Mouse (Mus musculus) heart, adult 18-20 months (tissue): ENCODE measurements around the gene Myef2. TPM values are rescaled to one million over a fixed set of nuclear protein-coding genes. Genes with fewer than 3 reads are reported as not detected.
A peak's percentile ranks its signal among the peaks of the same experiment; 100 is the strongest.
"Not testable (repeated sequence)": the region's sequence is repeated elsewhere in the genome, so short reads cannot be mapped to it uniquely, and the experiment has no call there.

Source experiments
- DNase-seq, 2 experiments: peaks; one replicate each; pipeline ENCODE4 v3.0.0; 2021 to 2022; ENCODE audit warnings: mixed read lengths in 1 of 2
- long read RNA-seq, 2 experiments: library from polyadenylated mRNA; stranded (forward); transcript quantifications; one replicate each; pipeline ENCODE4 v2.0.0; 2021
- total RNA-seq, 2 experiments: library from RNA; stranded (reverse); gene quantifications; 2 replicates each; pipeline ENCODE4 v1.2.3; 2021

Gene Myef2
- 1 to 10 TPM; 5.7 to 6.1 TPM for total RNA-seq
- long read RNA-seq, experiment 1, partial matches to known transcripts, result 0 of 1 reads
- long read RNA-seq, experiment 1, other reads (novel, unspliced or antisense), result 1 of 1 reads
- long read RNA-seq, experiment 2, partial matches to known transcripts, result 0 of 3 reads
- long read RNA-seq, experiment 2, other reads (novel, unspliced or antisense), result 3 of 3 reads

DNA sequence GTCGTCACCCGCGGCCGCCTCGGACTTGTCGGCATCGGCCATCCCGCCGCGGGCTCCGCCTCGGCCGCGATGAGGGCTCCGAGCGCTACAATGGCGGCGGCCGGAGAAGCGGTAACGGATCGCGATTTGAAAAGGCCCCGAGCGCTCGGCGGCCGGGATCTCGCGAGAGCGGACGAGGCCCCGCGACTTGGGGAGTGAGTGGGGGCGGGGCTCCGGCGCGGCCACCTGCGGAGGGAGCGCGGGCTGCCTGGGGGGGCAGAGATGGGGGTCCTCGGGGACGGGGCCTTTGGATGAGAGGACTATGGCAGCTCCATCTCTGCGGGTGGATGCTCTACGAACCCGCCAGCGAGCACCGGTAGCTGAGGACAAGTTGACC, at the start of gene Myef2:
Myef2 (minus strand) TSS at position 185 of the 376 bp plus-strand sequence.
- DNase-seq, result peak; percentile 82 to 83

- DNase-seq, result no peak
Measured at GRCm38 (mm10) chr2:125162012-125162470, 38.6 kb upstream of the Myef2 start.

GRCm38 (mm10) chr2:125155504-125155903, 32.0 kb upstream of the Myef2 start:
- no peak for DNase-seq

- DNase-seq, result no peak
Measured at GRCm38 (mm10) chr2:125154294-125154693, 30.8 kb upstream of the Myef2 start.

DNA sequence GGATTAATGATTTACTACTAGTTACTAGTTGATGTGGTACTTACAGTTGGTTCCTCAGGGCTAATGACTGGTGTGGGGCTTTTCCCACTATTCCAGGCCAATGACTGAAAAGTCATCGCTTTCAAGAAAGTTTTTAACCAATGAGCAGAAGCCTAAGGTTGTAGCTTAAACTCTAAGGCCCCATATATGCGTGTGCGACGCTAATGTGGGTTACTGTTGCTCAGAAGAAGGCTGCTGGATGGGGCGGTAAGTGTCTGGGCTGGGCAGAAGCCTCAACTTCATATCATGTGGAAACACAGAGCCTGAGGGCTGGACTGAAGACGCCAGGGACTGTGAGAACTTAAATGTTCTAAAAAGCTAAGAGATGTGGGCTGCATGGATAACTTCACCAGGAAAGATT, 28.9 kb upstream of the Myef2 start, which contains the start of gene Slc12a1:
Slc12a1 (plus strand) TSS at position 118 of the 400 bp plus-strand sequence.
- DNase-seq, result no peak

DNA sequence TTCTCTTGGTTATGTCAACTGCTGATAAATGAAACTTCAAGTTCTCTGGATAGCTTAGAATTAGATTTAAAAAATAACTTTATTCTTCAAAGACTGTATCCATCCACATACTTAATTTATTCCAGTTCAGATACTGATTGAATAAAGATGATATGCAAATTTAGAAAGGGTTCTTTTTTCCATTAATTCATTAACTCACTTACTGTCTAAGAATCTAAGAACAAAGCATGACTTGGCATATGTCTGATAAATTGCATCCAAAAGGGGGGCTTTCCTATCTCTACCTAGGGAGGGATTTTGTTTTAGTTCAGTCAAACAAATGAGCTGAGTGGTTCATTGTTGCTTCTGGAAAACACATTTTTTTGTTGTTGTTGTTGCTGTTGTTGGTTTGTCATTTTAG, 18.9 kb upstream of the Myef2 start:
- no peak for DNase-seq

DNA sequence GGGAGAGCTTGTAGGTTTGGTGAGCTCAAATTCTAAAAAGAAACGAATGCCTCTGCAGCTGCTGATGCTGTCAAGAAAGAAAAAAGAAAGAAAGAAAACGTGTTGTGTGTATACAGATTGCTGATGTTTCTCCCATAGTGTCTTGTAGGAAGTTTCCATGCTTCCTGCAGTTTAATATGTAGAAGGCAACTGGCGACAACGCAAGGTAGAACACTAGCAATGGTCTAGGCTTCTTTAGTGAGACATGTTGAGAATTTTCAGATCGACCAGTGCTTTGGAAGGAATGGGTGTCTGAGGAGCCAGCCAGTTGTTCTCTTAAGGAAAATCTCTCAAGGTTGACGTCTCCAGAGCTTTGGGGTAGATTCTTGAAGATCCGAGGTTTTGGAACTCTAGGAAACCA, 13.4 kb upstream of the Myef2 start:
- no peak for DNase-seq

GRCm38 (mm10) chr2:125135903-125136811, 12.7 kb upstream of the Myef2 start, which contains the start of gene Ctxn2:
Gene Ctxn2 (plus strand): TSS chr2:125136692.
- DNase-seq, result peak; percentile 45 to 78

- DNase-seq, result no peak
Measured at GRCm38 (mm10) chr2:125134113-125134512, 10.7 kb upstream of the Myef2 start.

DNA sequence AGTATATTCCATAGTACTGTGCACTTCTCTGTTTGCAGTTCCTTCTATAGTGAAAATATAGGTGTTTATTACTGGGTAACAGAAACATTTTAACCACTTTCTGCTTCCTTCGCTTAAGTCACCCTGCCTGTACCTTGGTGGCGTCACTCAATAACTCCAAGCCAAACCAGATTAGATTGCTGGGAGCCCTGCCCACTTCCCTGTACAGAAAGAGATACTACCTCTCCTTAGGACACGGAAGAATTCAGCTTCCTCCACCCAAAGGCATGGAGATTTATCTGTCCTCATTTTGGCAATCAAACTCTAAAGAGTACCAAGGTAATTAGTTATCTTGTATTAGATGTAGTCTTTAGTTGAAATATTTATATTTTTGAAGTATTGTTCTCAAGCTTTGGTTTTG, 3.3 kb upstream of the Myef2 start:
- no peak for DNase-seq

- no peak for DNase-seq
Measured at GRCm38 (mm10) chr2:125125824-125126223, 2.4 kb upstream of the Myef2 start.

DNA sequence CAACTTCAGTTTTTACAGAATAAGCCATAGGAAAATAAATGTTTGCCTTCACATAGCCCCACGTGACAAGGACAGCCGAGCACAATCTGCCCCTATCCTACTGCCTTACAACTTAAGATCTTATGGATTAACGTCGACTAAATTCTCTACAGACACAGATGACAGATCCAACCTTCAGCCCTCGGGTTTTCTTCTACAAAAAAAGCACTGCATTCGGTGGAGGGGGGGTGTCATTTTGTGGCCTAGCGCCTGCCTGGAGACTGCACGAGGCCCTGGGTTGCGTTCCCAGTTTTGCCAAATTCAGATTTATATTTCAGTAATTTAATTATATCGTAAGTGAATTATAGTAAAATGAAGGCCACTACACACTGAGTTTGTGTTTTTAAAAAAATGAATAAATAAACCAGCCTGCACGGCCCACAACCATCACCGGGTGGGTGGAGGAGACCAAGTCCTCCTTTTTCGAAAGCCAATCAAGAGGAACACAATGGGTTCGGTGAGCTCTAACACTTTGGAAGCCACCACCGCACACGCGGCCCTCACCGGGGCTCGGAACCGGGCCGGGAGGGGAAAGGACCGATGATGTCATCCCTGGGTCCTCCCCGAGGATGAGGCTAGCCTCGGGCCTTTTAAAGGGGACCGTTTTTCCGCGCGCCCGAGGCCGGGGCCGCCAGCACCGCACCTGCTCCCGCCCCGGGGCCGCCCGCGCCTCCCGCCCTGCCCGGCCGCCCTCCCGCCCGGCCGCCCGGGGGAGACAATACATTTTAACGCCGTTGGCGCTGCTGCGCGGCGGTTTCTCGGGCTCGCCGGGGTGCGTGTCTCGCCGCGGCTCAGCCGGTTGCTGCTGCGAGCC, 611 bp downstream of the Myef2 start:
- DNase-seq, result peak; percentile 68

DNA sequence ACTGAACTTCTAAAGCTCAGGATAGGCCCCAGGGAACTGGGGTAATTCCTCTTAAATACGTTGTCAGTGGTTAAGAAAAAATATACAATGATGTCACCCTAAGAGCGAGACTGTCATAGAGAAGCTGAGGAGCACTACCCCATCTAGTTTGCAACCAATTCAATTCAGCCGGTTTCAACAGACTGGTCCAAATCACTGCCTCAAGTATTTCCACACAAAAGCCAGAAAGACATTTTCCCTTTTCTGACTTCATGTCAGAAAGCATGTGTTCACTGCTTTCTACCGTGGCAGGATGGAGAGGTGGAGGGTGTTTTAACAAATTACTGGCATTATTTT, 1.2 kb downstream of the Myef2 start:
- DNase-seq, result peak in 1 of 2 experiments; percentile 11

- no peak for DNase-seq
Measured at GRCm38 (mm10) chr2:125119381-125120110, 3.9 kb downstream of the Myef2 start.

DNA sequence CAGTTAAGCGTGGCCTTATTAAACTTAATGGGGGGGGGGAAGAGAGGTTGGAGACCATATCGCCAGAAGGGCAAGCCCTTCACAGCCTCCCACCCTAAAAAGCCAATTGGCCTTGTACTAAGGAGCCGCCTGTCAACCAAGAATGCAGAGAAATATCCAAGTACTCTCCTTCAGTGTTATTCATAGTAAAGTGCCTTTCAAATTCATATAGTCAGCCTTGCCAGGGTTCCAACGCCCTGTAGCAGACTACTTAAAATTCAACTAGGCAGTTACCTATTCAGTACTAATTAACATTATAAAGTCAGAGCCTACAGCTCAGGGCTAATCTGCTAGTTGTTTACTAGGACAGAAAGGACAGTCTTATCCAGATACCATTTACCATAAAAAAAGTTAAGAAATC, 16.9 kb downstream of the Myef2 start:
- DNase-seq, result not testable (repeated sequence)

DNA sequence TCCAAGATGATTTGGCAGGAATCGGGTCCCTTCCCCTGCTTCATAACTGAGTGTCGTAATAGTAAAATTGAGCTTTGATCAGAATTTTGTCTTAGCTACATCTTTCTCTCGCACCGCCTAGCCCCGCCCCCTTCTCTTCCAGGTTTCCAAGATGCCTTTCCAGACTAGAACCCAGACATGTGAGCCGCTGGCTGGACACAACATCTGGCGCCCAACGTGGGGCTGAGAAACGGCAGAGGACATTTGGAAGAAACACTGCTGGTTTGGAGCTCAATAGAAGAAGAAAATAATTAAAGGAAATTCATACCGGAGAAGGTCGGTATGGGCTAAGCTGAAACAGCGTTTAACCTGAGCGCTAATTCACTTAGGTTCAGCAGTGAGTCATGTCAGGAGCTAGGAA, 19.0 kb downstream of the Myef2 start:
- not testable (repeated sequence) for DNase-seq

DNA sequence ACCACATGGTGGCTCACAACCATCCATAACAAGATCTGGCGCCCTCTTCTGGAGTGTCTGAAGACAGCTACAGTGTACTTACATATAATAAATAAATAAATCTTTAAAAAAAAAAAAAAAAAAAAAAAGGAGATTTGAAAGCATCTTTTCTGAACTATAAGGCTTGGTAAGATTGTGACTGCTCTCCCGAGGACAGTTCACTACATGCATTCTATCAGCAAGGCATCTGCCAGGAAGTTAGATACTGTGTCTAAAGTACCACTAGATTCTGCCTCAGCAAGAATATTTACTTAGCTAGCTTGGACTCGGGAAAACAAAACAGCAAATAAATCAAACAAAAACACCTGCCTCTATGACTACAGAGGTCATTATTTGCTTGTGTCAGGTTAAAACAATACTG, 31.3 kb downstream of the Myef2 start:
- not testable (repeated sequence) for DNase-seq

GRCm38 (mm10) chr2:125088757-125089156, 34.7 kb downstream of the Myef2 start:
- no peak for DNase-seq

- no peak for DNase-seq
Measured at GRCm38 (mm10) chr2:125083879-125084278, 39.6 kb downstream of the Myef2 start.

DNA sequence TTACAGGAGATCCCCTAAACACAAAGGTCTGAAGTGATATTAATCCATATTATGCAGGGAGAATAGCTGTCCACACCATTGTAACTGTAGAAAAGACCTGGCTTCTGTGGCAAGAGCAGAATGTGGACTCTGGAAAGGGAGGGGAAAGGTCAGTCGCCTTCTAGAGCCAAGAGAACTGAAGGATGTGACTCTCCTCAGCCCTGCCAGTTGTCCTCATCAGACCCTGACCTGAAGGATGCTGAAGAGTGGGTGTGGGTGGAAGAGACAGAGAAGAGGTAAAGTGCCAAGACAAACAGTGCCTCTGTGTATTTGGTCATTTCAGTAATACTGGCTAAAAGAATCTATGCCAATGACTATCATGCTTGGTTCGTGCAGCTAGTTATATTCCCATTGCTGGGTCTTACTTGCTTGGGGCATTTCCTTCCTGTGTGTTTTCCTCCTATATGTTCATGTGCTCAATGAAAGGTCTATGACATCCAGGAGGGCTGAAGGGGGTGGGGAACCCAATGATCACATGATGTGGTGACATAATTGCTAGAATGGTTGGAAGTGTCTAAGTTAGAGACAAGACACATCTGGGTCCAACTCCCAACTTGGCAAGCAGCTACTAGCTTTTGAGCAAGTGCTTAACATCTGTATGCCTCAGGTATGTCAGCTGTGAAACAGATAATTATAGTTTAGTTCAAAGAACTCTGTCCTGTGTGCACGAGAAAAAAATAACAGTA, 50.2 kb downstream of the Myef2 start:
- DNase-seq, result peak; percentile 43 to 47

- DNase-seq, result no peak
Measured at GRCm38 (mm10) chr2:125068696-125069095, 54.8 kb downstream of the Myef2 start.
